Mouse (Mus musculus): ENCODE measurements around the gene Fndc10.
"Not testable (repeated sequence)": the region's sequence is repeated elsewhere in the genome, so short reads cannot be mapped to it uniquely, and the experiment has no call there.

Fndc10 gene

GRCm38 (mm10) chr4:155694111-155694481 is at the start of gene Fndc10:
Fndc10 (plus strand) TSS chr4:155694342.
- DNase-seq = peak; percentile 55

- DNase-seq = not testable (repeated sequence)
These were observed 48.8 kb upstream of the Fndc10 start, which contains the start of gene Gm10563 for GRCm38 (mm10) chr4:155645308-155645707. Gm10563 (minus strand) TSS chr4:155645408.

GRCm38 (mm10) chr4:155645721-155646120 is 48.4 kb upstream of the Fndc10 start:
- DNase-seq = no peak

- no peak for DNase-seq
These were observed 44.8 kb upstream of the Fndc10 start for GRCm38 (mm10) chr4:155649355-155649754.

- peak; percentile 65 for DNase-seq
These were observed 42.4 kb upstream of the Fndc10 start for GRCm38 (mm10) chr4:155651553-155652269.

- DNase-seq = no peak
These were observed 41.7 kb upstream of the Fndc10 start for GRCm38 (mm10) chr4:155652283-155653085.

GRCm38 (mm10) chr4:155653086-155653450 is 41.1 kb upstream of the Fndc10 start, which contains the start of gene Mmp23:
Mmp23 (minus strand) TSS chr4:155653384.
- DNase-seq = peak; percentile 39

- no peak for DNase-seq
These were observed 40.5 kb upstream of the Fndc10 start for GRCm38 (mm10) chr4:155653451-155654182.

GRCm38 (mm10) chr4:155654183-155654455 is 40.0 kb upstream of the Fndc10 start:
- no peak for DNase-seq

GRCm38 (mm10) chr4:155654456-155655298 is 39.5 kb upstream of the Fndc10 start:
- DNase-seq = peak; percentile 73

- no peak for DNase-seq
These were observed 37.9 kb upstream of the Fndc10 start for GRCm38 (mm10) chr4:155656214-155656751.

GRCm38 (mm10) chr4:155658961-155659360 is 35.2 kb upstream of the Fndc10 start:
- DNase-seq = no peak

- no peak for DNase-seq
These were observed 33.5 kb upstream of the Fndc10 start for GRCm38 (mm10) chr4:155660641-155661040.

- no peak for DNase-seq
These were observed 27.2 kb upstream of the Fndc10 start for GRCm38 (mm10) chr4:155666903-155667302.

- peak; percentile 99 for DNase-seq
These were observed 25.2 kb upstream of the Fndc10 start, which contains the start of gene Mib2 for GRCm38 (mm10) chr4:155668689-155669597. Mib2 (minus strand) TSS chr4:155669198.

- no peak for DNase-seq
These were observed 24.5 kb upstream of the Fndc10 start for GRCm38 (mm10) chr4:155669598-155670075.

- not testable (repeated sequence) for DNase-seq
These were observed 23.9 kb upstream of the Fndc10 start for GRCm38 (mm10) chr4:155670236-155670635.

- no peak for DNase-seq
These were observed 22.1 kb upstream of the Fndc10 start for GRCm38 (mm10) chr4:155672082-155672481.

- DNase-seq = peak; percentile 70
These were observed 18.2 kb upstream of the Fndc10 start for GRCm38 (mm10) chr4:155675991-155676390.

GRCm38 (mm10) chr4:155683670-155684277 is 10.4 kb upstream of the Fndc10 start:
- peak; percentile 28 for DNase-seq
